Mouse (Mus musculus): ENCODE data around the gene Pip5k1b. TPM values are rescaled to one million over a fixed set of nuclear protein-coding genes. Genes with fewer than 3 reads are reported as not detected.

Pip5k1b gene
- polyA plus RNA-seq, 1 experiment: 0.24 TPM

DNA sequence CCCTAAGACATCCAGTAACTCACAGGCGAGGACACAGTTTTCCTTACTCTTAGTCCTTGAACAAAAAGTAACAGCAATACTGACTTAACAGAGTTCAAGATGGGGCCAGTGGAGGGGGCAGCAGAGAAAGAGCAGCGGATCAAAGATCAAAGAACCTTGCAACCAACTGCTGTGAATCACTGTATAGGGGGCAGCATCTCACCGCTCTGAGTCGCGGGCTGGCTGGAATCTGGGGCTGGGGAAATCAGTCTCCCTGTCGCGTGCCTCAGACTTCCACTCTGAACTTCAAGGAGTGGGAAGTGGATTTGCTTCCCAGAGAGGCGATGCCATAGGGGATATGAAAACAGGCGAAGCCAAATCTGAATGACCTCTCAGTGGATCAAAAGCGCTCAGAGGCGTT, 1.8 kb upstream of the Pip5k1b start:
- no peak overlapping the region for H3ac ChIP-seq (ENCODE audit: control insufficient read depth, insufficient read length)
- no peak overlapping the region for H3K4me2 ChIP-seq (ENCODE audit: low read depth)
- H3K36me3 ChIP-seq (ENCODE audit: control insufficient read depth, insufficient read depth): no peaks in the 10 kb centered on the region
- H3K79me2 ChIP-seq (ENCODE audit: control insufficient read depth, insufficient read depth): no peaks in the 10 kb centered on the region
- no peak overlapping the region for H3K4me3 ChIP-seq
- TF ChIP-seq POLR2AphosphoS2 (IDR thresholded peaks at IDR 0.05; ENCODE audit: insufficient read length, low read depth) (no peak), USF1 (IDR thresholded peaks at IDR 0.05; ENCODE audit: low read depth) (no peak), CEBPB (IDR thresholded peaks at IDR 0.05; ENCODE audit: insufficient read depth, poor library complexity, severe bottlenecking) (no peak), MYOD1 (IDR thresholded peaks at IDR 0.05; ENCODE audit: control insufficient read depth in 1 of 3, insufficient read length in 2 of 3, low read depth in 2 of 3) (no peak), TCF12 (IDR thresholded peaks at IDR 0.05; ENCODE audit: insufficient read depth, poor library complexity, severe bottlenecking) (no peak), REST (IDR thresholded peaks at IDR 0.05; ENCODE audit: insufficient read depth, insufficient read length) (no peak), MYOG (IDR thresholded peaks at IDR 0.05; ENCODE audit: control insufficient read depth in 1 of 3, insufficient read depth in 1 of 3, insufficient read length in 2 of 3, low read depth in 2 of 3) (no peak), POLR2A (IDR thresholded peaks at IDR 0.05; ENCODE audit: insufficient read length, low read depth) (no peak), MAX (IDR thresholded peaks at IDR 0.05; ENCODE audit: low read depth) (no peak), E2F4 (IDR thresholded peaks at IDR 0.05; ENCODE audit: insufficient read depth) (no peak)
- H3K27me3 ChIP-seq (ENCODE audit: control insufficient read depth, insufficient read depth, insufficient read length): peaks cover 23% of the 10 kb centered on the region

DNA sequence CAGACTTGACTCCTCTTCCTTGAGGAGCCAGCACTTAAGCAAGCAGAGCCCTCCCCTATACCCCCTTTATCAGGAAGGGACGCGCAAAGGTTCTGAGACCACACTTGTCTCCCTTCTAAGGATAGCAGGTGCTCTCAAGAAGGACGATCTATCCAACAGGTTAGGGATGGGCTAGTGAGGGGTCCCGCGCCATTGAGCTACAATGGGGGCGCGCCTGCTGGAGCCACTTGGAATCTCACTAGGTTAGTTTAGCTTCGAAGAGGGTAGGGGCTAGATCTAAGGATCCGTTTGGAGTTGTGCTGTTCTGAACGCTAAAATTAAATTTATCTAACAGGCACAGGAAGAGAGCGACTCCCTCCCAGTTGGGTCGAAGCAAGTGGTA, 904 bp upstream of the Pip5k1b start:
- peaks cover 23% of the 10 kb centered on the region for H3K27me3 ChIP-seq (ENCODE audit: control insufficient read depth, insufficient read depth, insufficient read length)

GRCm38 (mm10) chr19:24555904-24556584, 372 bp upstream of the Pip5k1b start:
- no peak overlapping the region for H3K4me3 ChIP-seq
- no peaks in the 10 kb centered on the region for H3K79me2 ChIP-seq (ENCODE audit: control insufficient read depth, insufficient read depth)
- TF ChIP-seq CEBPB (IDR thresholded peaks at IDR 0.05; ENCODE audit: insufficient read depth, poor library complexity, severe bottlenecking): no peak
- no peak for TF ChIP-seq TCF12 (IDR thresholded peaks at IDR 0.05; ENCODE audit: insufficient read depth, poor library complexity, severe bottlenecking)
- TF ChIP-seq TCF3 (IDR thresholded peaks at IDR 0.05; ENCODE audit: insufficient read length, low read depth): no peak
- no peak for TF ChIP-seq POLR2AphosphoS2 (IDR thresholded peaks at IDR 0.05; ENCODE audit: insufficient read length, low read depth)
- no peak for TF ChIP-seq MYOD1 (IDR thresholded peaks at IDR 0.05; ENCODE audit: control insufficient read depth in 1 of 3, insufficient read length in 2 of 3, low read depth in 2 of 3)
- TF ChIP-seq POLR2A (IDR thresholded peaks at IDR 0.05; ENCODE audit: insufficient read length, low read depth): no peak
- TF ChIP-seq REST (IDR thresholded peaks at IDR 0.05; ENCODE audit: insufficient read depth, insufficient read length): no peak
- TF ChIP-seq E2F4 (IDR thresholded peaks at IDR 0.05; ENCODE audit: insufficient read depth): no peak
- no peak for TF ChIP-seq MAX (IDR thresholded peaks at IDR 0.05; ENCODE audit: low read depth)
- TF ChIP-seq SRF (IDR thresholded peaks at IDR 0.05; ENCODE audit: control insufficient read depth, insufficient read length, low read depth): no peak
- no peak for TF ChIP-seq USF1 (IDR thresholded peaks at IDR 0.05; ENCODE audit: low read depth)
- TF ChIP-seq MYOG (IDR thresholded peaks at IDR 0.05; ENCODE audit: control insufficient read depth in 1 of 3, insufficient read depth in 1 of 3, insufficient read length in 2 of 3, low read depth in 2 of 3): no peak
- peak overlapping the region; percentile 20 for H3ac ChIP-seq (ENCODE audit: control insufficient read depth, insufficient read length)
- H3K36me3 ChIP-seq (ENCODE audit: control insufficient read depth, insufficient read depth): no peaks in the 10 kb centered on the region
- peaks cover 23% of the 10 kb centered on the region for H3K27me3 ChIP-seq (ENCODE audit: control insufficient read depth, insufficient read depth, insufficient read length)
- peak overlapping the region; percentile 58 for H3K4me2 ChIP-seq (ENCODE audit: low read depth)

More for the DNA sequence above, 904 bp upstream of the Pip5k1b start:
- no peaks in the 10 kb centered on the region for H3K79me2 ChIP-seq (ENCODE audit: control insufficient read depth, insufficient read depth)
- TF ChIP-seq MYOD1 (IDR thresholded peaks at IDR 0.05; ENCODE audit: control insufficient read depth in 1 of 3, insufficient read length in 2 of 3, low read depth in 2 of 3) (no peak), USF1 (IDR thresholded peaks at IDR 0.05; ENCODE audit: low read depth) (no peak), REST (IDR thresholded peaks at IDR 0.05; ENCODE audit: insufficient read depth, insufficient read length) (no peak), MYOG (IDR thresholded peaks at IDR 0.05; ENCODE audit: control insufficient read depth in 1 of 3, insufficient read depth in 1 of 3, insufficient read length in 2 of 3, low read depth in 2 of 3) (no peak), TCF3 (IDR thresholded peaks at IDR 0.05; ENCODE audit: insufficient read length, low read depth) (no peak), TCF12 (IDR thresholded peaks at IDR 0.05; ENCODE audit: insufficient read depth, poor library complexity, severe bottlenecking) (no peak), MAX (IDR thresholded peaks at IDR 0.05; ENCODE audit: low read depth) (no peak), E2F4 (IDR thresholded peaks at IDR 0.05; ENCODE audit: insufficient read depth) (no peak), POLR2A (IDR thresholded peaks at IDR 0.05; ENCODE audit: insufficient read length, low read depth) (no peak), SRF (IDR thresholded peaks at IDR 0.05; ENCODE audit: control insufficient read depth, insufficient read length, low read depth) (no peak), CEBPB (IDR thresholded peaks at IDR 0.05; ENCODE audit: insufficient read depth, poor library complexity, severe bottlenecking) (no peak), POLR2AphosphoS2 (IDR thresholded peaks at IDR 0.05; ENCODE audit: insufficient read length, low read depth) (no peak)
- no peak overlapping the region for H3K4me3 ChIP-seq
- no peaks in the 10 kb centered on the region for H3K36me3 ChIP-seq (ENCODE audit: control insufficient read depth, insufficient read depth)
- H3ac ChIP-seq (ENCODE audit: control insufficient read depth, insufficient read length): no peak overlapping the region
- H3K4me2 ChIP-seq (ENCODE audit: low read depth): peak overlapping the region; percentile 58

- Histone ChIP-seq H3K4me2 (ENCODE audit: low read depth) (peak overlapping the region; percentile 56), H3K36me3 (ENCODE audit: control insufficient read depth, insufficient read depth) (no peaks in the 10 kb centered on the region), H3K27me3 (ENCODE audit: control insufficient read depth, insufficient read depth, insufficient read length) (peaks cover 23% of the 10 kb centered on the region), H3K4me3 (no peak overlapping the region), H3ac (ENCODE audit: control insufficient read depth, insufficient read length) (no peak overlapping the region), H3K79me2 (ENCODE audit: control insufficient read depth, insufficient read depth) (no peaks in the 10 kb centered on the region)
- TF ChIP-seq USF1 (IDR thresholded peaks at IDR 0.05; ENCODE audit: low read depth) (no peak), MAX (IDR thresholded peaks at IDR 0.05; ENCODE audit: low read depth) (no peak), SRF (IDR thresholded peaks at IDR 0.05; ENCODE audit: control insufficient read depth, insufficient read length, low read depth) (no peak), E2F4 (IDR thresholded peaks at IDR 0.05; ENCODE audit: insufficient read depth) (no peak), CEBPB (IDR thresholded peaks at IDR 0.05; ENCODE audit: insufficient read depth, poor library complexity, severe bottlenecking) (no peak), REST (IDR thresholded peaks at IDR 0.05; ENCODE audit: insufficient read depth, insufficient read length) (no peak), MYOD1 (IDR thresholded peaks at IDR 0.05; ENCODE audit: control insufficient read depth in 1 of 3, insufficient read length in 2 of 3, low read depth in 2 of 3) (no peak), POLR2A (IDR thresholded peaks at IDR 0.05; ENCODE audit: insufficient read length, low read depth) (no peak), POLR2AphosphoS2 (IDR thresholded peaks at IDR 0.05; ENCODE audit: insufficient read length, low read depth) (no peak), TCF3 (IDR thresholded peaks at IDR 0.05; ENCODE audit: insufficient read length, low read depth) (no peak), TCF12 (IDR thresholded peaks at IDR 0.05; ENCODE audit: insufficient read depth, poor library complexity, severe bottlenecking) (no peak), MYOG (IDR thresholded peaks at IDR 0.05; ENCODE audit: control insufficient read depth in 1 of 3, insufficient read depth in 1 of 3, insufficient read length in 2 of 3, low read depth in 2 of 3) (no peak)
Measured at GRCm38 (mm10) chr19:24554911-24555465, 684 bp downstream of the Pip5k1b start.

Measured in myocyte (in vitro differentiated cells).